Mouse (Mus musculus) stomach, embryonic 16.5 days (tissue): ENCODE results near the gene Cyp4a14. TPM values are rescaled to one million over a fixed set of nuclear protein-coding genes. Genes with fewer than 3 reads are reported as not detected.
"Not testable (repeated sequence)": the region's sequence is repeated elsewhere in the genome, so short reads cannot be mapped to it uniquely, and the experiment has no call there.

Experiments
- ATAC-seq: fragments of 200-750 bp; cut with Nextera tagmentation; 2 replicates; pipeline ENCODE4 v1.8.0; 2017; ENCODE audit warnings: moderate number of reproducible peaks, moderate TSS enrichment; ENCODE audit not compliant: insufficient read depth, low FRiP score
- H3K27ac ChIP-seq: fragments of 300-500 bp; sonication (generic); 2 replicates; pipeline ENCODE4 v1.5.1; 2014; ENCODE audit warnings: low read length
- H3K27me3 ChIP-seq: fragments of 300-500 bp; sonication (generic); 2 replicates; pipeline ENCODE4 v1.6.1; 2014; ENCODE audit warnings: low read length, control low read depth, mixed read lengths; ENCODE audit not compliant: control insufficient read depth, insufficient read depth
- H3K36me3 ChIP-seq: fragments of 300-500 bp; sonication (generic); 2 replicates; pipeline ENCODE4 v1.6.1; 2014; ENCODE audit warnings: low read length; ENCODE audit not compliant: control insufficient read depth, insufficient read depth
- H3K4me1 ChIP-seq: fragments of 300-500 bp; sonication (generic); 2 replicates; pipeline ENCODE4 v1.6.1; 2014; ENCODE audit warnings: low read length, control low read depth, mixed read lengths; ENCODE audit not compliant: control insufficient read depth, insufficient read depth
- H3K4me2 ChIP-seq: fragments of 300-500 bp; sonication (generic); 2 replicates; pipeline ENCODE4 v1.6.1; 2014; ENCODE audit warnings: low read depth, low read length, mixed read lengths
- H3K4me3 ChIP-seq: fragments of 300-500 bp; sonication (generic); replicated peaks from 2 replicates; pipeline ENCODE4 v1.5.1; 2014; ENCODE audit warnings: mild to moderate bottlenecking, low read length
- H3K9ac ChIP-seq: fragments of 300-500 bp; sonication (generic); 2 replicates; pipeline ENCODE4 v1.6.1; 2014; ENCODE audit warnings: low read length
- H3K9me3 ChIP-seq: fragments of 300-500 bp; sonication (generic); replicated peaks from 2 replicates; pipeline ENCODE4 v1.6.1; 2016; ENCODE audit warnings: low read length, control low read depth; ENCODE audit not compliant: control insufficient read depth
- WGBS: fragments of 180-500 bp; shearing (Covaris S2); extraction: QIAGEN DNeasy Blood & Tissue Kit; methylation state at CpG from one replicate; pipeline ENCODE4 v1.1.7; 2014; 5-methylcytosine and 5-hydroxymethylcytosine counted together
- polyA plus RNA-seq: library from polyadenylated mRNA; unstranded; fragments of >200 nt; fragmentation: Nextera tagmentation; extraction: Ambion mirVana; gene quantifications from 2 replicates; pipeline ENCODE4 v1.2.1, GENCODE M21; 2015

Gene Cyp4a14
- not detected in 2 replicates for polyA plus RNA-seq

DNA sequence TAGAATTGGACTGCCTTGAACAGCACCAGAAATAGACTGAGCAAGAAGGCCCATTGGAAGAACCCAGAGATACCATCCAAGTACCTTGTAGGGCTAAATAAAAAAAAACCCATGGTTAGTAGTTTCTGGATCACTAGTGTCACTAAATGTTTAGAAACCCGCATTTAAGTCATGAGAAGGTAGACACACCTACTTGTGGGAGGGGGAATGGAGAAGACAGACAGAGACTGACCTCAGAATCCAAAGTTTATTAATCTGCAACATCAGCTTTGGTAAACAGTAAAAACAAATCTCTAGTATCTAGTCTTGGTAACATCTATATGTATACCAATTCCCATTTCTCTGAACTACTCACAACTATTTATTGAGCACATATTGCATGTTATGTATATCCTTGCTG is at the start of gene Cyp4a14:
Gene Cyp4a14 (minus strand): TSS at position 142 of the 400 bp plus-strand sequence.
- 71% methylated on average over 1 of the region's 1 CpGs for WGBS
- no peak within 1 kb of the TSS for H3K4me2 ChIP-seq
- no peaks in the 10 kb centered on the region for H3K4me1 ChIP-seq
- H3K27ac ChIP-seq = no peak within 1 kb of the TSS
- no peak within 1 kb of the TSS for H3K9ac ChIP-seq
- no peaks in the 10 kb centered on the region for H3K36me3 ChIP-seq
- H3K9me3 ChIP-seq = no peaks in the 10 kb centered on the region
- ATAC-seq = no peak
- no peak within 1 kb of the TSS for H3K4me3 ChIP-seq
- no peaks in the 10 kb centered on the region for H3K27me3 ChIP-seq

DNA sequence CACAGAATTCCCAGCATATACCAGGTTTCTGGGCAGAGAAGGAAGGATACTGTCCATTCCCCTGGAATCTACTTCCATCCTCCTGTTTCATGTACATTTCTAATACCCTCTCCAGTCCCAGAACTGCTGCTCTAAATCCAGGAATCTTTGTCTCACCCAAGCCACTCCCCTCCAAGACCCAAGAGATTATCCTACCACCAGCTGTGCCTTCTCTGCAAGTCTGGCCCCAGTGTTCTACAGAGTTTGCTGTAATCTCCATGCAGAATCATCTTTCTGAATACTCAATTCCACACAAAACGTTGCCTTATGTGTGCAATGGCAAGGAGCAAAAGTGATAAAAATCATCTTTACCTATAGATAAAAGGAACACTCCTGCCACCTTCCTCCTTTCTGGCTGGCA is 49.2 kb upstream of the Cyp4a14 start:
- Histone ChIP-seq H3K36me3 (no peaks in the 10 kb centered on the region), H3K27me3 (no peaks in the 10 kb centered on the region)

DNA sequence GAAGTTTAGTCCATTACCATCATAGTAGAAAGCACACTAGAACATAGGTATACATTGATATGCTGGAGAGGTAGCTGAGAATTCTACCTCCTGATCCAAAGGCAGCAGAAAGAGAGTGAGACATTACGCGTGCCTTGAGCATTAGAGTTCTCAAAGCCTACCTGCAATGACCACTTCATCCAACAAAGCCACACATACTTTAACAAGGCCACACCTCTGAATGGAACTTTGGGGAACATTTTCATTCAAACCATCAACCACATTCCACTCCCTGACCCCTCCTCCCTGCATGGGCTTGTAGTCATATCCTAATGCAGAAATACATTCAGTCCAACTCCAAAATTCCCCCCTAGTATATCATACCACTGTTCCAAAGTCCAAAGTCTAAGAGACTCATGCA is 25.8 kb upstream of the Cyp4a14 start:
- H3K9me3 ChIP-seq = no peaks in the 10 kb centered on the region
- no peak overlapping the region for H3K27ac ChIP-seq
- WGBS = 88% methylated on average over 2 of the region's 2 CpGs
- no peaks in the 10 kb centered on the region for H3K36me3 ChIP-seq
- no peak for ATAC-seq
- no peak overlapping the region for H3K4me3 ChIP-seq
- no peak overlapping the region for H3K4me2 ChIP-seq
- no peak overlapping the region for H3K9ac ChIP-seq
- no peaks in the 10 kb centered on the region for H3K4me1 ChIP-seq
- no peaks in the 10 kb centered on the region for H3K27me3 ChIP-seq

More for the DNA sequence above, 49.2 kb upstream of the Cyp4a14 start:
- WGBS = 45% methylated on average over 1 of the region's 1 CpGs
- H3K9me3 ChIP-seq = no peaks in the 10 kb centered on the region
- no peak overlapping the region for H3K27ac ChIP-seq
- H3K4me2 ChIP-seq = no peak overlapping the region
- no peaks in the 10 kb centered on the region for H3K4me1 ChIP-seq
- no peak overlapping the region for H3K9ac ChIP-seq
- no peak overlapping the region for H3K4me3 ChIP-seq
- ATAC-seq = no peak

DNA sequence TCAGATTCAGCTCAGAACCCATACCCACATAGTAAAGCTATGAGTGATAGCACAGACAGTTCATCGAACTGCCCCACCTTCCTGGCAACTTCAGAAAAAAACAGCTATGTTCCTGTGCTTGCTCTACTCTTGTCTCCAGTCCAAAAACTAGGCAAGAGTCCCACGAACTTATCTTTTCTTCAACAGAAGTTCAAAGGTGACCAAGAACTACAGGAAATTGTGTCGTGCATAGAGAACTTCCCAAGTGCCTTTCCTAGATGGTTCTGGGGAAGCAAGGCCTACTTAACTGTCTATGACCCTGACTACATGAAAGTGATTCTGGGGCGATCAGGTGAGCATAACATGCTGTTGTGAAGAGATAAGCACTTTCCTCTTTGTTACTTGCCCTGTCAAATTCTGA is 23.5 kb upstream of the Cyp4a14 start:
- Histone ChIP-seq H3K4me2 (no peak overlapping the region), H3K9me3 (no peaks in the 10 kb centered on the region), H3K36me3 (no peaks in the 10 kb centered on the region), H3K9ac (no peak overlapping the region), H3K27me3 (no peaks in the 10 kb centered on the region), H3K4me1 (no peaks in the 10 kb centered on the region), H3K27ac (no peak overlapping the region), H3K4me3 (no peak overlapping the region)
- no peak for ATAC-seq
- 67% methylated on average over 4 of the region's 4 CpGs for WGBS

DNA sequence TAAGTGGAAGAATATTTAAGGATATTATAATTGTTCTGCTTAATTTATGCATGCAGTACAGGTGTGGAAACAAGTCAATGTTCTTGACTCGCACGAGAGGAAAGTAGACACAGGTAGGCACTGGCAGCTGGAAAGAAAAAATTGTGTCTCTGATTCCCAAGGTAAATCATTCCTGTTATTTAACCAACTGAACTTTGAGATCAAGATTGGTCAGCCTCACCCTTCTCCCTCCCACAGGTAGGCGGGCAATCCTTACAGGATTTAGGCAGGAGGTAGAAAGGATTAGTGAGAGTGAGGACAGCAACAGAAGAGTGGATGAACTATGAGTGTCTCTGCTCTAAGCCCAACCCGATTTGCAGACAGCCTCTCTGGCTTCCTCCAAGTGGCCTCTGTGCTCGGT is 22.1 kb upstream of the Cyp4a14 start, which contains the start of gene Cyp4a10:
Gene Cyp4a10 (plus strand): TSS at position 265 of the 400 bp plus-strand sequence.
- not testable (repeated sequence) for H3K4me1 ChIP-seq, H3K4me3 ChIP-seq, H3K9ac ChIP-seq, H3K27ac ChIP-seq, ATAC-seq, H3K27me3 ChIP-seq, H3K4me2 ChIP-seq, H3K9me3 ChIP-seq, H3K36me3 ChIP-seq
- WGBS = 76% methylated on average over 5 of the region's 5 CpGs

DNA sequence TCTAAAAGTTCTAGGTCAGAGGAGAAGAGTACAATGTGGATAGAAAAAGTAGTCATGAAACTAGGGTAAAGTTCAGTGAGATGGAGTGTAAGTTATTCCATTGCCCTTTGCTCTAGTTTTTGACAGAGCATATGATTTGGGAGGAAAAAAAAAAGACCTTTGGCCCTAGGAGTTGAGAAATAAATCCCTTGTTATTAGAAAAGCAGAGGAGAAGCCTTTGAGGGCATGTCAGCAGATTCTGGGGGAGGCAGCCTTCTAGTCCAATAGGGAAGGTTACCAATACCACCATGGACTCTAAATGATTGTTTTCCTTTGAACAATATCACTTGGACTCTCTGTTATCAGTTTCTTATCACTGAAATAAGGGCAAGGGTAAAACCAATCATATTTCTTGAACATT is 18.0 kb upstream of the Cyp4a14 start:
- not testable (repeated sequence) for H3K9me3 ChIP-seq, H3K4me2 ChIP-seq, H3K9ac ChIP-seq, H3K27me3 ChIP-seq, ATAC-seq, H3K36me3 ChIP-seq, H3K4me1 ChIP-seq, H3K4me3 ChIP-seq, H3K27ac ChIP-seq

DNA sequence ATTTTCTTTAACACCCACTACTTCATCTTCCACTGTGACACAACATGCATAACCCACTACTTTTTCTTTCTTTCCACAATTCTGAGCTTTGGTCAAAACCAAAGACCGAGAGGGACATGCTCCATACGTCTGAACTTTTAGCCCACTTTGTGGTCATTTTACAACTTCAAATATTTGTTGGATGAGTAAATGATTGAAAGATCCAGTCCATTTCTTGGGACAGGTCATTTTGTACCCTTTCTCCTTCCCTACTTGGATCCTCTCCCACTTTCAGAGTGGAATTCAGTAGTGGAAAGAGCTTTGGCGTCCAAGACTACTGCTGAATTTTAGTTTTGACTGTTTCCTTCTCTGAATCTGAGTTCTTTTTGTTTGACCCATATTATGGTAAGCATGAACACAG is 1.5 kb upstream of the Cyp4a14 start:
- Histone ChIP-seq H3K4me3 (no peak overlapping the region), H3K4me1 (no peaks in the 10 kb centered on the region), H3K4me2 (no peak overlapping the region), H3K36me3 (no peaks in the 10 kb centered on the region), H3K27me3 (no peaks in the 10 kb centered on the region), H3K9ac (no peak overlapping the region), H3K9me3 (no peaks in the 10 kb centered on the region), H3K27ac (no peak overlapping the region)
- 61% methylated on average over 3 of the region's 3 CpGs for WGBS
- no peak for ATAC-seq

DNA sequence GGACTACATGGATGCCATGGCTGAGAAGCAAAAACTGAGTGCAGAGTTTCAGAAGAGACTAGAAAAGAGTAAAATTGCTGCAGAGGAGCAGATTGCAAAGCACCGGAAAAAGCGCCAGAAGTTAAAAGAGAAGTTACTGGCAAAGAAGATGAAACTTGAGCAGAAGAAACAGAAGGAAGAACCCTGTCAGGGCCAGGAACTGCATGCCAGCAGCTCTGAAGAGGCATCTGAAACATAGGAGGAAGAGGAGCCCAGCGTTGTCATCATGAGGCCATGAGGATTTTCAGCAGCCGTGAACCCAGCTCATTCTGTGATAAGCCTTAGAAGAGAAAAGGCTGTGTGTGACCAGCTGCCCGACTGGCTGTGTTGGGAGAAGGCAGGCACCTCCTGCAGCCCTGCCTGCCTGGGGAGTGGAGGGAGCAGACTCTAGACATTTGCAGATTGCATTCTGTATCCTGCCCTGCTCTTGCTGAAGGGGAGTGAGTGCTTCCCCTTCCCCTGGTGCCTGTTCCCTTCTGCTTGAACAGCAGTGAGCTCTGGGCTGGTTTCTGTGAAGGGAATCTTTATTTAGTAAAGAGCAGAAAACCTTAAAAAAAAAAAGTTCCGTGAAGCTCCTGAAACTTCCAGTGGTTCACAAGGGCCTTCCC is 14.8 kb downstream of the Cyp4a14 start:
- Histone ChIP-seq H3K4me1 (no peaks in the 10 kb centered on the region), H3K4me3 (no peak overlapping the region)
- ATAC-seq = no peak

DNA sequence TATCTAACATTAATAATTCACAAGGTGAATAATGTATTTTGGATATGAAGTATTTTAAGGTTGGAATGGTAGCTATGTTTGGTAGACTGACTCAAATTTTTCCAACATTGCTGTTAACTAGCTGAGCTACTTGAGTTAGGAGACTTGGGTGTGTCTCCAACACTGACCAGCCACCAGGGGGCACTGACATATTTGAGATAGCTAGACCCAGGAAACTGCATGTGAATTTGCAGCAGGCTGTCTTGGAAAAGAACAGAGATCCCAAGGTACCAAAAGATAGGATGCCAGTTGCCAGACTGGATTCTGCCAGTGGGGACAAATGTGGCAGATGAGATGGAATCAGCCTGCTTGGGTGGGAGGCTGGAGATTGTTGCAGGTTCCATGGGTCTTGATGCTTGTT is 19.9 kb downstream of the Cyp4a14 start:
- ATAC-seq = not testable (repeated sequence)

More for the DNA sequence above, 14.8 kb downstream of the Cyp4a14 start:
- WGBS = 59% methylated on average over 6 of the region's 6 CpGs
- H3K27ac ChIP-seq = no peak overlapping the region
- H3K27me3 ChIP-seq = no peaks in the 10 kb centered on the region
- no peaks in the 10 kb centered on the region for H3K36me3 ChIP-seq
- H3K4me2 ChIP-seq = no peak overlapping the region
- no peak overlapping the region for H3K9ac ChIP-seq
- H3K9me3 ChIP-seq = no peaks in the 10 kb centered on the region

More for the DNA sequence above, 19.9 kb downstream of the Cyp4a14 start:
- not testable (repeated sequence) for H3K9ac ChIP-seq, H3K27ac ChIP-seq, H3K4me3 ChIP-seq, H3K9me3 ChIP-seq, H3K36me3 ChIP-seq, H3K4me1 ChIP-seq, H3K27me3 ChIP-seq, H3K4me2 ChIP-seq
